Mouse (Mus musculus): ENCODE results near the gene Cacna2d3. TPM values are rescaled to one million over a fixed set of nuclear protein-coding genes. Genes with fewer than 3 reads are reported as not detected.

Gene Cacna2d3
- polyA plus RNA-seq, 1 experiment from 2014 or later: 20.4 TPM

- ATAC-seq (ENCODE audit: low FRiP score) (no peak), DNase-seq (ENCODE audit: low spot score) (peak; percentile 44)
- Histone ChIP-seq H3K27me3 (ENCODE audit: control insufficient read depth, insufficient read depth, low read length) (no peaks in the 10 kb centered on the region), H3K9ac (ENCODE audit: low read depth, low read length) (no peak overlapping the region), H3K4me1 (replicated peaks; ENCODE audit: control insufficient read depth, insufficient read depth, low read length) (no peaks in the 10 kb centered on the region), H3K9me3 (ENCODE audit: control insufficient read depth, low read length) (no peaks in the 10 kb centered on the region), H3K4me2 (replicated peaks; ENCODE audit: low read depth, low read length) (no peak overlapping the region), H3K4me3 (ENCODE audit: low read depth, low read length) (no peak overlapping the region), H3K27ac (ENCODE audit: low read depth, low read length) (peak overlapping the region; percentile 60; the same call in 1 of the 2 replicates), H3K36me3 (ENCODE audit: control insufficient read depth, insufficient read depth, low read length) (no peaks in the 10 kb centered on the region)
- WGBS: 32% methylated on average over 9 of the region's 9 CpGs
Measured at GRCm38 (mm10) chr14:29040606-29041364, 680.9 kb downstream of the Cacna2d3 start.

GRCm38 (mm10) chr14:29038246-29038645 lies 683.4 kb downstream of the Cacna2d3 start:
- Histone ChIP-seq H3K9me3 (ENCODE audit: control insufficient read depth, low read length) (no peaks in the 10 kb centered on the region), H3K9ac (ENCODE audit: low read depth, low read length) (no peak overlapping the region), H3K4me1 (replicated peaks; ENCODE audit: control insufficient read depth, insufficient read depth, low read length) (no peaks in the 10 kb centered on the region), H3K27ac (ENCODE audit: low read depth, low read length) (no peak overlapping the region), H3K36me3 (ENCODE audit: control insufficient read depth, insufficient read depth, low read length) (no peaks in the 10 kb centered on the region), H3K4me2 (replicated peaks; ENCODE audit: low read depth, low read length) (no peak overlapping the region), H3K27me3 (ENCODE audit: control insufficient read depth, insufficient read depth, low read length) (no peaks in the 10 kb centered on the region), H3K4me3 (ENCODE audit: low read depth, low read length) (no peak overlapping the region)
- DNase-seq (ENCODE audit: low spot score) (no peak), ATAC-seq (ENCODE audit: low FRiP score) (no peak)
- WGBS: 46% methylated on average over 5 of the region's 5 CpGs

- 91% methylated on average over 1 of the region's 1 CpGs for WGBS
- H3K4me3 ChIP-seq (ENCODE audit: low read depth, low read length): no peak overlapping the region
Measured at GRCm38 (mm10) chr14:29031858-29032395, 689.7 kb downstream of the Cacna2d3 start.

GRCm38 (mm10) chr14:29030519-29030918 lies 691.1 kb downstream of the Cacna2d3 start:
- H3K9ac ChIP-seq (ENCODE audit: low read depth, low read length): no peak overlapping the region
- no peak overlapping the region for H3K4me2 ChIP-seq (replicated peaks; ENCODE audit: low read depth, low read length)
- DNase-seq (ENCODE audit: low spot score) (no peak), ATAC-seq (ENCODE audit: low FRiP score) (no peak)
- H3K4me3 ChIP-seq (ENCODE audit: low read depth, low read length): no peak overlapping the region
- no peaks in the 10 kb centered on the region for H3K27me3 ChIP-seq (ENCODE audit: control insufficient read depth, insufficient read depth, low read length)
- no peaks in the 10 kb centered on the region for H3K9me3 ChIP-seq (ENCODE audit: control insufficient read depth, low read length)
- H3K36me3 ChIP-seq (ENCODE audit: control insufficient read depth, insufficient read depth, low read length): no peaks in the 10 kb centered on the region
- no peaks in the 10 kb centered on the region for H3K4me1 ChIP-seq (replicated peaks; ENCODE audit: control insufficient read depth, insufficient read depth, low read length)
- no peak overlapping the region for H3K27ac ChIP-seq (ENCODE audit: low read depth, low read length)
- 76% methylated on average over 9 of the region's 9 CpGs for WGBS

More at GRCm38 (mm10) chr14:29031858-29032395, 689.7 kb downstream of the Cacna2d3 start:
- no peak overlapping the region for H3K9ac ChIP-seq (ENCODE audit: low read depth, low read length)
- no peaks in the 10 kb centered on the region for H3K4me1 ChIP-seq (replicated peaks; ENCODE audit: control insufficient read depth, insufficient read depth, low read length)
- no peaks in the 10 kb centered on the region for H3K9me3 ChIP-seq (ENCODE audit: control insufficient read depth, low read length)
- H3K27ac ChIP-seq (ENCODE audit: low read depth, low read length): no peak overlapping the region
- H3K36me3 ChIP-seq (ENCODE audit: control insufficient read depth, insufficient read depth, low read length): no peaks in the 10 kb centered on the region
- ATAC-seq (ENCODE audit: low FRiP score) (no peak), DNase-seq (ENCODE audit: low spot score) (no peak)
- H3K4me2 ChIP-seq (replicated peaks; ENCODE audit: low read depth, low read length): no peak overlapping the region
- no peaks in the 10 kb centered on the region for H3K27me3 ChIP-seq (ENCODE audit: control insufficient read depth, insufficient read depth, low read length)

- no peak overlapping the region for H3K4me3 ChIP-seq (ENCODE audit: low read depth, low read length)
- H3K9ac ChIP-seq (ENCODE audit: low read depth, low read length): no peak overlapping the region
- WGBS: 82% methylated on average over 11 of the region's 11 CpGs
- H3K4me2 ChIP-seq (replicated peaks; ENCODE audit: low read depth, low read length): no peak overlapping the region
- no peaks in the 10 kb centered on the region for H3K36me3 ChIP-seq (ENCODE audit: control insufficient read depth, insufficient read depth, low read length)
- no peaks in the 10 kb centered on the region for H3K27me3 ChIP-seq (ENCODE audit: control insufficient read depth, insufficient read depth, low read length)
- no peaks in the 10 kb centered on the region for H3K4me1 ChIP-seq (replicated peaks; ENCODE audit: control insufficient read depth, insufficient read depth, low read length)
- no peak overlapping the region for H3K27ac ChIP-seq (ENCODE audit: low read depth, low read length)
- no peak for DNase-seq (ENCODE audit: low spot score)
- no peaks in the 10 kb centered on the region for H3K9me3 ChIP-seq (ENCODE audit: control insufficient read depth, low read length)
- ATAC-seq (ENCODE audit: low FRiP score): no peak
Measured at GRCm38 (mm10) chr14:29029896-29030420, 691.7 kb downstream of the Cacna2d3 start.

- DNase-seq (ENCODE audit: low spot score) (peak; percentile 67), ATAC-seq (ENCODE audit: low FRiP score) (peak; percentile 78)
- Histone ChIP-seq H3K36me3 (ENCODE audit: control insufficient read depth, insufficient read depth, low read length) (no peaks in the 10 kb centered on the region), H3K27me3 (ENCODE audit: control insufficient read depth, insufficient read depth, low read length) (no peaks in the 10 kb centered on the region), H3K4me3 (ENCODE audit: low read depth, low read length) (no peak overlapping the region), H3K4me2 (replicated peaks; ENCODE audit: low read depth, low read length) (no peak overlapping the region), H3K27ac (ENCODE audit: low read depth, low read length) (no peak overlapping the region), H3K4me1 (replicated peaks; ENCODE audit: control insufficient read depth, insufficient read depth, low read length) (no peaks in the 10 kb centered on the region), H3K9ac (ENCODE audit: low read depth, low read length) (no peak overlapping the region), H3K9me3 (ENCODE audit: control insufficient read depth, low read length) (no peaks in the 10 kb centered on the region)
- 42% methylated on average over 2 of the region's 2 CpGs for WGBS
Measured at GRCm38 (mm10) chr14:29029107-29029469, 692.6 kb downstream of the Cacna2d3 start.

- H3K9ac ChIP-seq (ENCODE audit: low read depth, low read length): no peak overlapping the region
- 58% methylated on average over 6 of the region's 6 CpGs for WGBS
- no peak for ATAC-seq (ENCODE audit: low FRiP score)
- no peaks in the 10 kb centered on the region for H3K27me3 ChIP-seq (ENCODE audit: control insufficient read depth, insufficient read depth, low read length)
- H3K27ac ChIP-seq (ENCODE audit: low read depth, low read length): peak overlapping the region; percentile 58
- no peaks in the 10 kb centered on the region for H3K9me3 ChIP-seq (ENCODE audit: control insufficient read depth, low read length)
- H3K4me3 ChIP-seq (ENCODE audit: low read depth, low read length): no peak overlapping the region
- no peak for DNase-seq (ENCODE audit: low spot score)
- H3K4me1 ChIP-seq (replicated peaks; ENCODE audit: control insufficient read depth, insufficient read depth, low read length): no peaks in the 10 kb centered on the region
- H3K36me3 ChIP-seq (ENCODE audit: control insufficient read depth, insufficient read depth, low read length): no peaks in the 10 kb centered on the region
- no peak overlapping the region for H3K4me2 ChIP-seq (replicated peaks; ENCODE audit: low read depth, low read length)
Measured at GRCm38 (mm10) chr14:29028391-29029106, 693.1 kb downstream of the Cacna2d3 start.

GRCm38 (mm10) chr14:29027276-29027675 lies 694.4 kb downstream of the Cacna2d3 start:
- H3K36me3 ChIP-seq (ENCODE audit: control insufficient read depth, insufficient read depth, low read length): no peaks in the 10 kb centered on the region
- no peak overlapping the region for H3K4me3 ChIP-seq (ENCODE audit: low read depth, low read length)
- no peak for ATAC-seq (ENCODE audit: low FRiP score)
- no peak overlapping the region for H3K4me2 ChIP-seq (replicated peaks; ENCODE audit: low read depth, low read length)
- 85% methylated on average over 5 of the region's 5 CpGs for WGBS
- no peak overlapping the region for H3K9ac ChIP-seq (ENCODE audit: low read depth, low read length)
- DNase-seq (ENCODE audit: low spot score): no peak
- H3K27ac ChIP-seq (ENCODE audit: low read depth, low read length): no peak overlapping the region
- no peaks in the 10 kb centered on the region for H3K4me1 ChIP-seq (replicated peaks; ENCODE audit: control insufficient read depth, insufficient read depth, low read length)
- no peaks in the 10 kb centered on the region for H3K9me3 ChIP-seq (ENCODE audit: control insufficient read depth, low read length)
- H3K27me3 ChIP-seq (ENCODE audit: control insufficient read depth, insufficient read depth, low read length): no peaks in the 10 kb centered on the region
